Mouse (Mus musculus) stomach, embryonic 14.5 days (tissue): Measurements from ENCODE around the gene Smad6. TPM values are rescaled to one million over a fixed set of nuclear protein-coding genes. Genes with fewer than 3 reads are reported as not detected.
A peak's percentile ranks its signal among the peaks of the same experiment; 100 is the strongest.

Source experiments
- ATAC-seq: fragments of 200-750 bp; cut with Nextera tagmentation; 2 replicates; pipeline ENCODE4 v1.8.0; 2017; ENCODE audit warnings: low read depth, moderate TSS enrichment; ENCODE audit not compliant: insufficient number of reproducible peaks, insufficient read depth, low FRiP score
- H3K27ac ChIP-seq: fragments of 300-500 bp; sonication (generic); 2 replicates; pipeline ENCODE4 v1.5.1; 2014; ENCODE audit warnings: mild to moderate bottlenecking, low read length, moderate library complexity, mixed read lengths
- H3K27me3 ChIP-seq: fragments of 300-500 bp; sonication (generic); 2 replicates; pipeline ENCODE4 v1.6.1; 2014; ENCODE audit warnings: low read length, control low read depth, mixed read lengths; ENCODE audit not compliant: control insufficient read depth, insufficient read depth
- H3K36me3 ChIP-seq: fragments of 300-500 bp; sonication (generic); 2 replicates; pipeline ENCODE4 v1.6.1; 2014; ENCODE audit warnings: mild to moderate bottlenecking, control low read depth, low read length, moderate library complexity, mixed read lengths; ENCODE audit not compliant: control insufficient read depth, insufficient read depth
- H3K4me1 ChIP-seq: fragments of 300-500 bp; sonication (generic); 2 replicates; pipeline ENCODE4 v1.6.1; 2014; ENCODE audit warnings: low read length, control low read depth, mixed read lengths; ENCODE audit not compliant: control insufficient read depth, insufficient read depth
- H3K4me2 ChIP-seq: fragments of 300-500 bp; sonication (generic); replicated peaks from 2 replicates; pipeline ENCODE4 v1.6.1; 2014; ENCODE audit warnings: low read depth, low read length, control low read depth
- H3K4me3 ChIP-seq: fragments of 300-500 bp; sonication (generic); 2 replicates; pipeline ENCODE4 v1.5.1; 2014; ENCODE audit warnings: low read depth, low read length, control low read depth
- H3K9ac ChIP-seq: fragments of 300-500 bp; sonication (generic); replicated peaks from 2 replicates; pipeline ENCODE4 v1.6.1; 2014; ENCODE audit warnings: low read depth, mild to moderate bottlenecking, control low read depth, low read length, moderate library complexity, mixed read lengths
- H3K9me3 ChIP-seq: fragments of 300-500 bp; sonication (generic); 2 replicates; pipeline ENCODE4 v1.6.1; 2016; ENCODE audit warnings: low read depth, low read length, control low read depth; ENCODE audit not compliant: control insufficient read depth
- WGBS: fragments of 180-500 bp; shearing (Covaris S2); extraction: QIAGEN DNeasy Blood & Tissue Kit; methylation state at CpG from one replicate; pipeline ENCODE4 v1.1.7; 2014; 5-methylcytosine and 5-hydroxymethylcytosine counted together
- polyA plus RNA-seq: library from polyadenylated mRNA; unstranded; fragments of >200 nt; fragmentation: Nextera tagmentation; extraction: Ambion mirVana; gene quantifications from 2 replicates; pipeline ENCODE4 v1.2.1, GENCODE M21; 2014

Smad6 gene
- polyA plus RNA-seq, 1 experiment from 2014 or later = 7.5 TPM

DNA sequence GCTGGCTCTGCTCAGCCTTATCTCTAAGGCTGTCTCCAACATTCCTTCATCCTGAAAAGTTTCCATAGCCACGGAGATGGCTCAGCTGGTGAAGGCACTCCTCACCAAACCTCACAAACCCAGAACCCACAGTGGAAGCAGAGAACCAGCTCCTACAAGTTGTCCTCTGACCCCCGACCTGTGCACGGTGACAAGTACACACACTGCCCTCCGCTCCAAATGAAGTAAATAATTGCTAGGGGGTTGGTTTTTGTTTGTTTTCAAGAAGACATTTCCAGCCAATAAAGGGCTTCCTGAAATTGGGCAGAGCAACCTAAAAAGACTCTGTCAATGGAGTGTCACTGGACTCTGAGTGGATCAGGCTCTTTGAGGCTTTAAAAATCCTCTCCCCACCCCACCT is 31.9 kb upstream of the Smad6 start:
- Histone ChIP-seq H3K27me3 (no peaks in the 10 kb centered on the region), H3K9ac (no peak overlapping the region), H3K27ac (no peak overlapping the region), H3K9me3 (no peaks in the 10 kb centered on the region), H3K4me2 (no peak overlapping the region), H3K36me3 (no peaks in the 10 kb centered on the region), H3K4me1 (0 out of 2 replicates have a peak, but pooled peaks cover 15% of the 10 kb centered on the region), H3K4me3 (no peak overlapping the region)
- WGBS = 27% methylated on average over 4 of the region's 4 CpGs
- ATAC-seq = no peak

DNA sequence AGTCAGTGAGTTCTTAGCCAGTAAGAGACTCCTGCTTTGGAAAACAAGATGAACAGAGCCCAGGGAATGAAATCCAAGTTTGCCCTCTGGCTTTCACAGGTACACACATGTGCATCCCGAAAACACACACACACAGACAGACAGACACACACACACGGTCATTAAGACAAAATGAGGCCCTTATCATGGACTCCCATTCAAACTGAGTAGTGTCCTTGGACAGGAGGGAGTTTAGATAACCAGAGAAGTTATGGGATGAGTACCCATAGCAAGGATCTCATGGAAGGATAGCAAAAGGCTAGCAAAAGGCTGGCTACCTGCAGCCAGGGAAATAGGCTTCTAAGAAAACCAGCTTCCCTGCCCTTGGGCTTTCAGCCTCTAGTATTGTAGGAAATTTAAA is 29.4 kb upstream of the Smad6 start:
- Histone ChIP-seq H3K4me3 (no peak overlapping the region), H3K36me3 (no peaks in the 10 kb centered on the region), H3K4me1 (0 out of 2 replicates have a peak, but pooled peaks cover 9% of the 10 kb centered on the region), H3K27me3 (no peaks in the 10 kb centered on the region), H3K9ac (no peak overlapping the region), H3K9me3 (no peaks in the 10 kb centered on the region), H3K4me2 (no peak overlapping the region), H3K27ac (no peak overlapping the region)
- no peak for ATAC-seq
- 86% methylated on average over 2 of the region's 2 CpGs for WGBS

- no peaks in the 10 kb centered on the region for H3K36me3 ChIP-seq
- peak overlapping the region; percentile 34; the same call in 1 of the 2 replicates for H3K4me3 ChIP-seq
- no peaks in the 10 kb centered on the region for H3K9me3 ChIP-seq
- no peak for ATAC-seq
- no peak overlapping the region; the same call in 1 of the 2 replicates for H3K27ac ChIP-seq
- H3K27me3 ChIP-seq = no peaks in the 10 kb centered on the region
- peaks cover 9% of the 10 kb centered on the region; the same call in 1 of the 2 replicates for H3K4me1 ChIP-seq
- 35% methylated on average over 8 of the region's 8 CpGs for WGBS
- no peak overlapping the region for H3K9ac ChIP-seq
- H3K4me2 ChIP-seq = peak overlapping the region; percentile 65
These were observed 28.7 kb upstream of the Smad6 start for GRCm38 (mm10) chr9:64050513-64051065.

GRCm38 (mm10) chr9:64049471-64050380 is 27.9 kb upstream of the Smad6 start:
- Histone ChIP-seq H3K4me1 (peaks cover 18% of the 10 kb centered on the region), H3K9me3 (no peaks in the 10 kb centered on the region), H3K36me3 (no peaks in the 10 kb centered on the region), H3K4me3 (peak overlapping the region; percentile 34), H3K27ac (peak overlapping the region; percentile 58), H3K4me2 (peak overlapping the region; percentile 65), H3K27me3 (no peaks in the 10 kb centered on the region), H3K9ac (no peak overlapping the region)
- 10% methylated on average over 32 of the region's 32 CpGs for WGBS
- ATAC-seq = peak; percentile 86

GRCm38 (mm10) chr9:64045117-64045890 is 23.4 kb upstream of the Smad6 start:
- Histone ChIP-seq H3K9ac (no peak overlapping the region), H3K4me1 (peaks cover 23% of the 10 kb centered on the region), H3K4me2 (no peak overlapping the region), H3K9me3 (no peaks in the 10 kb centered on the region), H3K36me3 (no peaks in the 10 kb centered on the region), H3K27me3 (no peaks in the 10 kb centered on the region), H3K27ac (peak overlapping the region; percentile 74), H3K4me3 (no peak overlapping the region)
- 14% methylated on average over 14 of the region's 14 CpGs for WGBS
- peak; percentile 88 for ATAC-seq

- H3K36me3 ChIP-seq = no peaks in the 10 kb centered on the region
- H3K4me1 ChIP-seq = peaks cover 18% of the 10 kb centered on the region
- ATAC-seq = no peak
- WGBS = 58% methylated on average over 8 of the region's 8 CpGs
- H3K4me2 ChIP-seq = no peak overlapping the region
- no peaks in the 10 kb centered on the region for H3K27me3 ChIP-seq
- no peaks in the 10 kb centered on the region for H3K9me3 ChIP-seq
- no peak overlapping the region; the same call in 1 of the 2 replicates for H3K27ac ChIP-seq
- H3K9ac ChIP-seq = no peak overlapping the region
- H3K4me3 ChIP-seq = no peak overlapping the region
These were observed 22.5 kb upstream of the Smad6 start for GRCm38 (mm10) chr9:64044343-64044742.

DNA sequence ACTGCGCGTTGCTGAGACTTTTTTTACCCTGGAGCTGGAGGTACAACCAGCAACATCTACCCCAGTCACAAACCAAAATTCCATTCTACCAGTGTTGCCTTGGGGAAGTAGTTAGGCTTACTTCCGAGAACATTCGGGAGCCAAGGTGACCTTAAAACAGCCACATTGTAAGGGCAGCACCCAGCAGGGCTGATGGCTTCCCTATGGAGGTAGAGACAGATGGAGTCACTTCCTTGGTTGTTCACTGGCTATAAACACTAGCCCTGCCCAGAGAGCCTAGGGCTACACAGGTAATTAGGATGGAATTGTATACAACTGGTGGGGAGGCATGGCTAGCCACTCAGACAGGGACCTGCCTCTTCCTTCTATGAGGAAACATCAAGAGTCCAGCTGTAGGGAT is 21.1 kb upstream of the Smad6 start:
- no peak overlapping the region for H3K4me3 ChIP-seq
- ATAC-seq = no peak
- no peak overlapping the region for H3K27ac ChIP-seq
- WGBS = 85% methylated on average over 4 of the region's 4 CpGs
- H3K9me3 ChIP-seq = no peaks in the 10 kb centered on the region
- no peak overlapping the region for H3K9ac ChIP-seq
- no peak overlapping the region for H3K4me2 ChIP-seq
- no peaks in the 10 kb centered on the region for H3K36me3 ChIP-seq
- no peaks in the 10 kb centered on the region for H3K27me3 ChIP-seq
- H3K4me1 ChIP-seq = peaks cover 14% of the 10 kb centered on the region

DNA sequence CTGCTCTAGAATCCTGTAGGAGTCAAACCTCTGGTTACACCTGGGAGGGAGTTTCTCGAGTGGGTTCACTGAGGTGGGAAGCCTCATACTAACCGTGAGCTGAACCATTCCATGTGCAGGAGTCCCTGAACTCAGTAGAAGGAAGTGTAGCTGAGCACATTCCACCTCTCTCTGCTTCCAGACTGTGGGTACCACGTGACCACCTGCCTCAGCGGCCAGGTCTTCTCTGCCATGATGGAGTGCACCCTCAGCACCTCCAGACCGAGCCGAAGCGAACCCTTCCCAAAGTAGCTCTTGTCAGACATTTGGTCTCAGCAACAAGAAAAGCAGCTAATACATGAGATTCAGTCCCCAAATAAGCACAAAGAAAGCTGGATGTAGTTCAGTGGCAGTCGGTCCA is 20.4 kb upstream of the Smad6 start:
- Histone ChIP-seq H3K4me1 (peaks cover 14% of the 10 kb centered on the region), H3K9me3 (no peaks in the 10 kb centered on the region), H3K4me2 (no peak overlapping the region), H3K9ac (no peak overlapping the region), H3K4me3 (no peak overlapping the region), H3K27ac (no peak overlapping the region), H3K27me3 (no peaks in the 10 kb centered on the region), H3K36me3 (no peaks in the 10 kb centered on the region)
- 84% methylated on average over 8 of the region's 8 CpGs for WGBS
- ATAC-seq = no peak
